Mouse (Mus musculus) mesoderm, embryonic 11.5 days (tissue): Measurements from ENCODE around the gene Cacna1c.
A peak's percentile ranks its signal among the peaks of the same experiment; 100 is the strongest.

Experiments
- DNase-seq: peaks from one replicate; pipeline ENCODE4 v3.0.0-alpha.2; 2012; ENCODE audit warnings: low read depth, low spot score

The Cacna1c gene

DNA sequence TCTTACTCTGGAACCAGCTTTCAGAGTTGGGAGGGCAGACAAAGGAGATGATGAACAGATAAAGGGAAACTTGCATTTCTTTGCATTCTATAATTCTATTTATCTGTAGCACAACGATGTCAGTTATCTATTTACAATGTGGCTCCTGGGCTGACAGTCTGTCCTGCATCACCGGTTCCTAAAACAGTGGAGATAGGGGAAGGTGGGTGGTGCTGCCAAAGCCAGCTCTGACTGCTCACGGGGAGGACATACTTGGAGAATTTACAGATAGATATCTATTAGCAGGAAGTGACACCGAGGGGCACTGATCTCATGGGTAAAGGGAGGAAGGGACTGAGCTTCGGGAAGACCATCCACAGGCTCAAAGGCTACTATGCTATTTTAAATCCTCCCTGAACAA, 443.2 kb downstream of the Cacna1c start:
- DNase-seq, result no peak

DNA sequence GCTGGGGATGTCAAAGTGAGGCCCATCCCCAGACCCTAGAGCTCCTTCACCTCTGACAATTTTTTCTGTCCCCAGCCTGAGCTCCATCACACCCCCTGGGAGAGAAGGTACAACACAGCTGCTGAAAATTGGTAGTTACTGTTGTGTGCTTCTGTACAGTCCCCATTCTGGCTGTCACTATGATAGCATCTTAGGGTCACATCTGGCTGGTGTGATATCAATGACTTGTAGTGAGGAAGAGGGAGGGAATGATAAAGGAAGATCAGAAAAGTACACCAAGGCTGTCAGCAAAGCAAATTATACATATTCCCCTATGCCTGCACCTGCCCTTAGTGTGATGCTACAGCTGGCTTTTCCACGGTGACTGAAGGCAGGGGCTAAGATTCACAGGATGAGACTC, 446.9 kb downstream of the Cacna1c start:
- no peak for DNase-seq

DNA sequence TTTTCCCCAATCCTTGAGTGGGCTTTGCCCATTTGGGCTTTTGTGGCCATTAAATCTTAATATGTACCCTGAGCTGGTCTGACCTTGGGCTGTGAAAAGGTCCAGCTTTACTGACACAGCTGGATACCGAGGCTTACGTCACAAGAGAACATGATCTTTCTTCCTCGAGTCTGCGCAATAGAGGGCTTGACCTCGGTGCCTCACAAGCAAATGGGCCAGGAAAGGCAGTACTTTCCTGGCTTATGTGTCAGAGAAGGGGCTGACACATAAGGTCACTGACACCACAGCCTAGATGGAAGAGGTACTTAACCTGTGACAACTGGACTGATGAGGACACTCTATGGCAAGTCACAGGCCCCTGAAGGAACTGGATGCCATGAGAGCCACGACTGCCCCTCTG, 453.5 kb downstream of the Cacna1c start:
- no peak for DNase-seq

DNA sequence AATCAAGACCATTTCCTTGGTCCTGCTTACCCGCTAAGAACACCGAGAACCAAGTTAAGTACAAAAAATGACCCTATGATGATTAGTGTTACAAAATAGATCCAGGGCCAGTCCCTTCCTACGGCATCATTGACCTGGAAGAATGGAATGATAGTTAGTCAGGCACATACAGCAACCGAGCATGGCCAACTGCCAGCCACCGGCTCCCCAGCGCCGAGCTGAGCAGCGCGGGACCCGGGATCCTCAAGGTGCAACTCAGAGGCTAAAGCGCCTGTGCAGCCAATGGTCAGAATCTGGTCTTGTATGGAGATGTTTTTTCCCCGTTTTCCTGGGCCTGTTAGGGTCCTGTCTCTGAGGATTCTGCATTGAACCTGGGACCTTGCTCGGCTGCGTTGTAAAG, 454.4 kb downstream of the Cacna1c start:
- no peak for DNase-seq

DNA sequence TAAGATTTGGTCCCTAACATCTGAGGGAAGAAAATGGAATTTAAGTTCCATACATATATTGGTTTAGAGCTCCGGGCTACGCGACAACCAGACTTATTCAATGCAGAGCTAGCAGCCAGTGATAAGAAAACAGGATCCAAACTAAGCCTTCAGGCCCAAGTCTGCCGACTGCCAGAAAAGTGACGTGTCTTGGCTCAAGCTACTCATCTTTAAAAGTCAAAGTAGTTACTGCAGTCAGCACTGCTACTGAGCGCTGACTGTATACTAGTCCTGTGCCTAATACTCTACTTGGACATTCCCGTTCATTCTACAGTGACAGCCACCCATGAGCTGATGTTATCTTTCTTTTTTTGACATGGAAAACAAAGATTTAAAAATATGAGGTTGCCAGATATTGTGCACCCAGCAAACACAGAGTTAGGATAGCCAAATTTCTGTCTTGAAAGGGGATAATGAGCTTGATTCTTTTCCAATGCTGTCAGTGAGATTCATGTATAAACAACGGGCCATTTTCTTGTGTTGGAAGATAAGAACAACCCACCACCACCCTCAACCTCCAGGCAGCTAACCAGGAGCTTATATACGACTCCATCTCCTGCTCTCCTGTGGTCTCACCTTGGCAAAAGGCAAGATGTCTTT, 456.1 kb downstream of the Cacna1c start:
- no peak for DNase-seq

DNA sequence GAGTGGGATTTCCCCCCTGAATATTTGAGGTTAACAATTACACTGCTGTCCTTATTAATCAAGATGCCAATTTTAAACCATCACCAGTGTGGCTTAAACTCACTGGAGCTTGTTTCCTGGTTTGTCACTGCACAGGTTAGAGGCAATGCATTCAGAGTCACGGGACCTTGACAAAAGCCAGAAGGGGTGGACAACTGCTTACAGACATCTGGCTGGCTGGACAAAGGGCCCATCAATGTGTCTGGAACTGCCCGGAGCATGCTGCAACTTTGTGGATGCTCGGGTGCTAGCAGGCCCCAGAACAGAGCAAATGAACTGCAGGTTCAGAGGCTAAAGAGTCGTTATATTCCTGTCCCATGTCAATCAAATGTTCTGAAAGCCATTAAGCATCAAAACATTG, 456.9 kb downstream of the Cacna1c start:
- no peak for DNase-seq

DNA sequence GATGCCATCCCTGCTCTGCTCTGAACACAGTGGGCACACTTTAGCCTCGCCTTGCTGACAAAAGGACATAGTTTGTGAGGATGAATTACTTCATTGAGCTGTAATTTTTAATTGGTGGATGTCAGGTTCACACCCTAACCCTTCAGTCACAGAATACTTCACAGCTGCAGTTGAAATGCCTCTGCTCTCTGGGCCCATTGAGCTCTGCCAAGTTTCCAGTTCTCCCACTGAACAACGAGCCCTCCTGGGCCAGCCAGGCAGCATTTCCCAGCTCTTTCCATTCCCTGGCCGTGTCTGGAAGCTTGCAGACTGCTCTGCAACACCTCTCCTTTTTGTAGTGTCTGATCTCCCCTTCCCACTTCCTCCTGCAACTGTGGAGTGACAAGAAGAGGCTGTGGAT, 457.6 kb downstream of the Cacna1c start:
- no peak for DNase-seq

DNA sequence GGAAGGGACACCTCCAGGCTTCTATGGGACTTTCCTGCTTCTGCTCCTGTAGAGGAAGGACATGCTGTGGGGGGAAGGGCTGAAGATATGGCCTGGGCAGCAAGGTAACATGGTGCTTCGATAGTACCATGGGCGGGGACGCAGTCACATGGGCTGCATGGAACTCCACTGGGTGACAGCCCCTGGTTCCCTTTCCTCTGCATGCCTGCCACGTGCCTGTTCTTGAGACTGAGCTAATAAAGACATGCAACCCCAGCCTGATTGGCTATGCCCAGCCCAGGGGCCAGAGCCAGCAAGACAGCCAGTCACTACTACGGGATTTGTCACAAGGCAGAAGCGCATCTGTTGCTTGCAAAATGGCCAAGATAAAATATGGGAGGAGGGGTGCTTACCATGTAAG, 459.1 kb downstream of the Cacna1c start:
- DNase-seq, result no peak

DNA sequence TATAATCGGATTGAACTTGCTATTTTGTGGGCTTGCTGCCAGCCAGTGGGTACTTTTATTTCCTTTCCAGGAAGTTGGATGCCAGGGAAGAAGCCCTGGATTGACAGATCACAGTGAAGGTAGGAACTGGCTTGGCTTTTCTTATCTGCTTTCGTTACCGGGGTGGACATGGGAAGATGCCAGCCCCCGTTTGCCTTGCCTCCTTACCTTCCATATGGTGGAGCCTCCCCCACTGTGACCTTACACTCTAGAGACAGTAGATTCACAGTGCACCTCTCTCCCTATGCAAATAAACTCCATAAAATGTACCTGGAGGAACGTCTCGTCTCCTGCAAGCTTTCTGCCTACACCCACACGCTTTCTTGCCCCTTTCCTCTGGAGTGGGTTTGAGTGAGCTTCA, 459.7 kb downstream of the Cacna1c start:
- no peak for DNase-seq

DNA sequence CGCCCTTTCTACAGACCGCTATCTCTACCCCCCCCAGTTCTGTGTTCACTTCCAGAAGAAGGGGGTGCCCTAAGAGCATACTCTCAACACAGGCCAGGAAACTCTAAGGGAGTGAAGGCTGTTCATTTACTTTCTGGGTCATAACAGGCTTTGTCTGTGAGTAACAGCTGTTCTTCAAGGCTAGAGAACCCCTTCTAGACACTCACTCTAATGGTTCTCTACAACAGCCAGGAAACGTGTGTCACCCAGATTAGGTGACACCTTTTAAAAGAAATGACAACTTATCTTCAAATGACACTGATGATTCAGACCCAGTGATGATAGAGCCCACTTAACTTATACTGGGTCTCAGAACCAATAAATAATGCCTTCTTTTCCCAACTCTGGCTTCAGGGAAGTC, 461.1 kb downstream of the Cacna1c start:
- DNase-seq, result no peak

DNA sequence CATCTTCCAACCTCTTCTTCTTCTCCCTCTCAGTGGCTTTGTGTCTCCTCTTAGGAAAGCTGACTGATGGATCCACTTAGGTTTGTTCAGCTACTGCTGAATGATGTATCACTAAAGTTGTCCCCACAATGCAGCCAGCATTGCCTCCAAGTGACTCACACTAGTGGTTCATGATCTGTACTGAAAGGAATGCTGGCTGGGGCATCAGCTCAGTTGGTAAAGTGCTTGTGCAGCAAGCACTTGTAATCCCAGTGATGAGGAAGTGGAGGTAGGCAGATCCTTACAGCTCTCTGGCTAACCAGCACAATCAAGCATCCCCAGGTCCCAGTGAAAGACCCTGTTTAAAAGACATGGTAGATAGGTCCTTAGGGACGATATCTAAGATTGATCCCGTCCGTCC, 464.3 kb downstream of the Cacna1c start:
- DNase-seq, result no peak

DNA sequence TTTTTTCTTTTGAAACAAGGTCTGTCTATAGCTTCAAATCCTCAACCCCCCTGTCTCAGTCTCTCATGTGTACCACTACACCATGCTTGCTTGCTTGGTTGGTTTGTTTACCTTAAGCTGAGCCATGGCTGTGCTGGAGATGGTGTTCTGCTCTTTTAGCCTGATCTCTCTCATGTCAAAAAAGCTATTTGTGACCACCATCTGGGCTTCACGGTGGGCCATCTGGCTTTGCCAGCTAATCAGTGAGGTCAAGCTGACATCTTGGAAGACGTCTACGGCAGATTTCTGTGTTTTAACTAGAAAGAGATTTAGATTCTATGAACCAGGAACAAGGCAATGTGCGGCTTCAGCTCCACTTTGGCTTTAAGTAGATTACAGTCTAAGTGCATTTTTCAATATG, 471.3 kb downstream of the Cacna1c start:
- DNase-seq, result no peak

DNA sequence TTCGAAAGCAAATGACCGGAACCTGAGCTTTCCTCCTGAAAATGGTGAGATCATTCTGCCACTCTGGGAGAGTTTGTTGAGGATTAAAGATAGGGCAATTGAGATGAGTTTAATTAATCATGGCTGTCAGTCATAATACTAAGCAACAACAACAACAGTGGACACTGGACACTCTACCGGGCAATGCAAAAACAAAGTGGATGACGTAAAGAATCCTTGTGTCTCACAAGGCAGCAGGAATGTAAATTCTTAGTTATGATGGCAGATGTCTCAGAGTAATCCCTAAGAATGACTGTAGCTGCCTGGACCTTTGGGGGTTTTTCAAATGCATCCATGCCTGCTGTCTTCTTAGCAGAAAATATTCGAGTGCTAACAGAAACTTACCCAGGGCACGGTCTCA, 471.8 kb downstream of the Cacna1c start:
- DNase-seq, result no peak

DNA sequence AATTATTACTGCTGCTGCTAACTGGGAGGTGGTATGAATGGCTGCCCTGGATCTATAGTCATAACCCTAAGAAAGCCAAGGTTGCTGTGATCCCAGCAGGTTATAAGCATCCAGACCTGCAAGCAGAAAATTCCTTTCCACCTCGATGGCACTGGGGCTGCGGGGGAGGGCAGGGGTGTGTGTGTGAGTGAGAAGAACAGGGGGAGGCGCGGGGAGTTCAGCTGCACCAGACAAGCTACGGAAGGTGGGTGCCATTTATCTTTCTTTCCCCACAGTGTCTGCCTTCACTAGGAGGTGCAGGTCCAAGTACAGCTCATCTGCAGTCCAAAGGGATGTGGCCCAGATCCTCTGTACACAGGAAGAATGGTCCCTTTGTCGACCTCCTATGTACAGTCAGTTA, 473.9 kb downstream of the Cacna1c start:
- no peak for DNase-seq

DNA sequence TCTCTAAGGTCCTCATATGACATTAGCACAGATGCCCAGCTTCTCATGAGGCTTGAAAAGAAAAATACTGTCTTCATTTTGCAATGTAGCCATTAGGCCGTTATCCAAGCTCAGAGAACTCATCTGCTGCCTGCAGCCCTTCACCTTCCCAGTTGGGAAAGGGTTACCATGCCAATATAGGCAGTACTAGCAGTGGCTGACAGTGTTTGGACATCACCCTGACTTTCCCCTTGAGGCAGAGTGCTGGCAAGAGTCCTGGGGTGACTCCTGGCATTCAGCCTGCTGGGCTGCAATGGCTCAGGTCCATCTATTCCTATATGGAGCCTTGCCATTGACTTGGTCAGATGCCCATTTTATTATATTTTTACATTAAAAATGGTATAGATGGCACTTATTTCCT, 476.7 kb downstream of the Cacna1c start:
- DNase-seq, result no peak

DNA sequence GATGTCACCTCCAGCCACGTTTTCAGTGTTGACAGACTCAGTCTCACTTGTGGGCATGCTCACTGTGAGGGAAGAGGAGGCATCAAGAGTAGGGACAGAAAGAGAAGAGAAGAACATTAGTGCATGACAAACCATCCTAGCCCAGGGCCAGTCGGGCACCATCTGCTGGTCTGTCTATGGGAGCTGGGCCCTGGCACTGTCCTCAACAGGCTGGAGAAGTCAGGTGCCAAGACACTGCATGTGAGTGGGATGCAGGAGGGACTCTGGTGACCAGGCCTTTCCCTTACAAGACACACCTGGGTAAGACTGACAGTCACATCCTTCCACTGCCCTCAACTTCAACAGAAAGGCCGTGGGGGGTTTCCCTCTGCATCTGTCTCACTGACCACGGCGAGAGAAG, 482.9 kb downstream of the Cacna1c start:
- no peak for DNase-seq

DNA sequence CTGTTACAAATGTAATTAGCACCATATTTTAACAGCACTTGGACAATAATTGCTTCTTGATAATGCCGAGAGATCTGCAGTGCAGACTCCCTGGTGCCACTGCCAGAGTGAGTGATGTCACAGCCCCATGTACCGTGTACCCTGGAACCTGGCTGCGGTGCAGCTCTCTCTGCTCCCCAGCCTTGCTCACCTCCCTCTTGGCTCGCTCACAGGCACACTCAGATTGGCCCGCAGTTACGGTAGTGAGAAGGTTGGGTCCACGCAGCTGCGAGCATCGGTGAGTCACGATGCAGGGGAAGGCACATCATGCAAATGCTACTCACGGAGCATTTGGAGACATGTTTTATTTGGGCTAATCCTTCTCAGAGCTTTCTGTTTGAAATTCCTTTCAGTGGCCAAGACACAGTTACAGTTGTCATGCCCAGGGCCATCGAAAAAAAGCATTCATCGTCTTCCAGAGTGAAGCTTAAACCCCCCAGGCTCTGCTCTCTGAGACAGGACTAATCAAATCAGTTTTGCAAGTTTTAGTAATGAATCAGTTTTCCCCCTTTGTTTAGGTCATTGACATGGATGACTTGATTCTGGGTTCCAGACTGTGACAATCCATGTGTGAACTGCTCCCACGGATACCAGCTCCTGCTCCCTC, 484.4 kb downstream of the Cacna1c start:
- DNase-seq, result no peak

DNA sequence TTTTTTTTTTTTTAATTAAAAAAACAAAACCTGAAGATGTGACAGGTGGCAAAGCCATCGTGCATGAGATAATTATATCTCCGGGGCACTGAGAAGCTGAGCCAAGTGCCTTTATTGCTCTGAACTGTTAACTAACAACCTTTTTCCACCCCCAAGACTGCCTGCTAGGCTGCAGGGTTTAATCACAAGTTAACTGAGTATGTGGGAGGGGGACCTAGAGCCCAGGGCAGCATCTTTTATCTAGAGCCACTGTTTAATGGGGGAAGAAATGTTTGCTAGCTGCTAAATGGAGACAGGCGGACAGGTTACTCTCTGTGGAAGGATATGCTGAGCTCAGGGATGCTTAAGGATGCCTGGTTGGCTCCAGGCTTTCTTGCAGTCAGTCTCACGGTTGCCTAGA, 489.2 kb downstream of the Cacna1c start:
- no peak for DNase-seq

DNA sequence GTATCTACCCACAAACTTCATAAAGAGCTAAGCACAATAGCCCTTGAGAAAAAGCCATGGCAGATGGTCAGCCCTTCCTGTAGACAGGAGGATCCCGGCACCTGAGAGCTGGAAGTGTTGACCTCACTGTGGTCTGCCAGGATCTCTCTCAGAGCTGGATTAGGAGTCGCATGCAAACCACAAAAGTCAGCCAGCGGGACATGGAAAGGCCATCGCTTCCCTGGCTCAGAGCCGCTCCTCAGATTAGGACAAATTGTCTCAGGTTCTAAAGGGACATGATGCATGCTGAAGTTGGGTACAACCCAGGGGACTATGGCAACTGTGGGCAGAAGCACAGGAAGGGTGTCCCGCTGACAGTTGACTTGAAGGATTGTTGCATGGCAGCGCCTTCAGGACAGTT, 490.4 kb downstream of the Cacna1c start:
- no peak for DNase-seq

DNA sequence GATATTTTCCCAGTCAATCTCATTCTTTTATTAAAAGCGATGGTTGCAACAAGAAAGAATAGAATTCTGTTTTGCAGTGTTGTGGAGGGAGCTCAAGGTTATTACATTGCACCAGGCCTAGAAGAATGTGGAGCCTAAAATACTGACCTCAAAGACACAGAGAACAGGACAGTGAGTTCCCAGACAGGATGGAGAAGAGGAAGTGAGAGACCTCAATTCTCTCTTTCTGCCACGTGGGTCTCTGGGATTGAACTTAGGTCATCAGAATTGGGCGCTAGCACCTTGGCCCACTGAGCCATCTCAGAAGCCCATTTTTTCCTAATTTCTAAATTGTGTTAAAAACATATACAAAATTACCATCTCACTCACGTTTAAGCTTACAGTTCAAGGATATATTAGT, 501.6 kb downstream of the Cacna1c start:
- no peak for DNase-seq

DNA sequence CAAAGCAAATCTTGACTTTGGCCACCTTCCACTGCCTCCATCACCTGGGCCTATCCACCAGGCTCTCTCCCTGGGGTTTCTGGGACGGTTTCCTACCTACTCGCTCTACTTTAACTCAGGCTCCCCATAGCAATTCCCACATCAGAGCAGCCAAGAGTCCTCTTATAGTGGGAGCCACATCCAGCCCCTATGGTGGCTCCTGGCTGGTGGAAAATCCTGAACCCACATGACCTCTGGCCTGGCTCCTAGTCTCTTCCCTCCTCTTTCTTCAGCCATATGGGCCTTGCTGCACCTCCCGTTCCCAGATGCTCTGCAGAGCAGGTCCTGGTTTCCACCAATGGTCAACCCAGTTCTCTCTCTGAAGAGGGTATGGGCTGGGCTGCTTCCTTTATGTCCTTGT, 506.8 kb downstream of the Cacna1c start:
- DNase-seq, result no peak

DNA sequence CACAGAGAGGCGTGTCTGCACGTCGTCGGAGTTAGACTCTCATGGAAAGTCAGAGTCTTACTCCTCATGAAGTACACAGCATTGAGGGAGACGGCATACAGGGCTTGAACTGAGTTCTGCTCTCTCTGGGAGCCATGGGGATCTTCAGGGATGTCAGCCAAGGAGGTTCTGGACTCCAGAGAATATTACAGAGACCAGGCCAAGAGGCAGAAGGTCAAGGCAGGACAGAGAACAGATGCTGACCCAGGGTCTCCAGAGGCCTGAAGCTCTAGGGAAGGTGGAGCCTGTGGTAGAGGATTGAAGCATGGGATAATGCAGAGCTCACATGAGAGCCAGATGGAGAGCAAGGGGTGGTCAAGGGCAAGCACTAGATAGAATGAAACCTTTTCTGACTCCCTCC, 507.4 kb downstream of the Cacna1c start:
- DNase-seq, result no peak

DNA sequence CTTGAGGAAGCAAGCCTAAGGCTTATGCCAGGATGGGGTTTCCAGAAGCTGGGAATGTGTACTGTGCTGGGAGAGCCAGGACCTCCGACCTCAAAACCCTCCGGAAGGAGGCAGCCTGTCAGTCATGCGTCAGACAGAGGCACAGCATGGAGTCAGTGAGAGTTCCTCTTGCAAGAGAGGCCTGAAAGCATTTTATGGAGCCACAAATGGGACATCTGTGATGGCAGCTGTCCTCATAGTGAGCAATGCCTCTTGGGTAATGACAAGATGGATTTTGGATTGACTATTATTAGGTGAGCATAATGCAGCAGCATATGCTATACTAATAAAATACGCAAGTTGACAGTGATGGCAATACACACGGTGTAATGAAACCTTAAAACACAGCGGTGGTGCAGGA, 515.4 kb downstream of the Cacna1c start:
- peak; percentile 34 for DNase-seq

DNA sequence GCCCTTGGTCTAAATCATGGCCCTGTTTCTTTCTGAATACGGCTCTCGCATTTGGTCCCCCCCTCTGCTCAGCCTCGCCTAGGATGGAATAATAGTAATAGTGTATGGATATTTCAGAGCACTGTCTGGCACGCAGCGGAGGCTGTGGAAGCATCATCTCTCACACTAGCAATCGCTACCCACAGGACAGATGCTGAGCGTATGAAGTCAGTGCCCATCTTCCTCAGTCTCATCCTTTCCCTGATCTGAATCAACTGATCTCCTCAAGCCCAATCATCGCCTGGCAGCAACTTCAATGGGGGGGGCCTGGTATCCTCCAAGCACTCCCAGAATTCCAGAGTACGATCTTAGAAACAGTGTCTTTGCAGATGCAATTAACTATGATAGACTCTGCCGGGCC, 518.2 kb downstream of the Cacna1c start:
- DNase-seq, result no peak
